Mouse (Mus musculus) gastrocnemius, adult 2 months (tissue): Measurements from ENCODE around the gene Igfbp2. TPM values are rescaled to one million over a fixed set of nuclear protein-coding genes. Genes with fewer than 3 reads are reported as not detected.
A peak's percentile ranks its signal among the peaks of the same experiment; 100 is the strongest.

ENCODE experiments used
- DNase-seq: peaks from one replicate; pipeline ENCODE4 v3.0.0; 2022
- H3K27ac ChIP-seq: fragments of 200-600 bp; 2 replicates; pipeline ENCODE4 v1.8.1; 2022; ENCODE audit warnings: mild to moderate bottlenecking
- H3K4me3 ChIP-seq: fragments of 200-600 bp; 2 replicates; pipeline ENCODE4 v1.8.1; 2022; ENCODE audit warnings: mild to moderate bottlenecking, moderate library complexity
- CTCF ChIP-seq: fragments of 200-600 bp; IDR thresholded peaks from 2 replicates; pipeline ENCODE4 v1.8.1; 2022; ENCODE audit warnings: antibody characterized with exemption, mild to moderate bottlenecking, moderate library complexity
- intact Hi-C: fragments of 180-260 bp; cut with DNase I; formaldehyde crosslinking; loops from one replicate; pipeline ENCODE4 v1.15.1; 2025
- total RNA-seq, 2 experiments: library from RNA; stranded (reverse); gene quantifications; 2 replicates each; pipeline ENCODE4 v1.2.3; 2021

Gene Igfbp2
- total RNA-seq, 2 experiments from 2014 or later, result not detected

GRCm38 (mm10) chr1:72878473-72879318 is 54.4 kb downstream of the Igfbp2 start:
- peak overlapping the region; percentile 54 for H3K4me3 ChIP-seq
- DNase-seq, result no peak
- no peak for TF ChIP-seq CTCF
- intact Hi-C loops, result loop anchor here (1.0 to 5.0 kb wide), 4 partner anchors 169 to 484 kb away; no protein-coding TSS in a partner anchor
- peak overlapping the region; percentile 58; the same call in 1 of the 2 replicates for H3K27ac ChIP-seq

- no peak for DNase-seq
- intact Hi-C loops, result loop anchor here (5.0 kb wide), 3 partner anchors 168 to 483 kb away; no protein-coding TSS in a partner anchor
- no peak overlapping the region for H3K27ac ChIP-seq
- peak; percentile 59 for TF ChIP-seq CTCF
- no peak overlapping the region for H3K4me3 ChIP-seq
Observed at GRCm38 (mm10) chr1:72879319-72879634, 55.0 kb downstream of the Igfbp2 start.

- intact Hi-C loops, result loop anchor here (10.0 kb wide), 1 partner anchor 50 kb away; no protein-coding TSS in a partner anchor
- no peak for DNase-seq
- Histone ChIP-seq H3K27ac (no peak overlapping the region), H3K4me3 (no peak overlapping the region)
- TF ChIP-seq CTCF, result no peak
Observed at GRCm38 (mm10) chr1:72885111-72885818, 61.0 kb downstream of the Igfbp2 start.

GRCm38 (mm10) chr1:72885819-72886169 is 61.5 kb downstream of the Igfbp2 start:
- DNase-seq, result peak; percentile 78
- TF ChIP-seq CTCF, result no peak
- Histone ChIP-seq H3K4me3 (no peak overlapping the region), H3K27ac (no peak overlapping the region)
- intact Hi-C loops, result loop anchor here (10.0 kb wide), 1 partner anchor 49 kb away; no protein-coding TSS in a partner anchor

GRCm38 (mm10) chr1:72887910-72888309 is 63.6 kb downstream of the Igfbp2 start:
- intact Hi-C loops, result loop anchor here (10.0 kb wide), 1 partner anchor 47 kb away; no protein-coding TSS in a partner anchor
- H3K27ac ChIP-seq, result no peak overlapping the region
- no peak for DNase-seq
- no peak for TF ChIP-seq CTCF
- H3K4me3 ChIP-seq, result no peak overlapping the region

- DNase-seq, result no peak
- no peak overlapping the region for H3K4me3 ChIP-seq
- intact Hi-C loops, result no loop called here
- TF ChIP-seq CTCF, result no peak
- no peak overlapping the region for H3K27ac ChIP-seq
Observed at GRCm38 (mm10) chr1:72895821-72896220, 71.5 kb downstream of the Igfbp2 start.

Other genes with a start within 250 kb of the Igfbp2 start
- 10 to 100 TPM; 20.4 to 21.8 TPM for gene Smarcal1, start 241.3 kb upstream of the Igfbp2 start, total RNA-seq
- gene Ankar, start 123.9 kb upstream of the Igfbp2 start, total RNA-seq, result not detected
- 100 to 1,000 TPM; 527 to 602 TPM for gene Rpl37a, start 113.2 kb upstream of the Igfbp2 start, total RNA-seq
- gene Igfbp5, start 50.4 kb downstream of the Igfbp2 start, total RNA-seq, result 100 to 1,000 TPM; 248 to 267 TPM
- gene Tnp1, start 191.4 kb downstream of the Igfbp2 start, total RNA-seq, result not detected